Mouse (Mus musculus): ENCODE measurements around the gene Kdsr. TPM values are rescaled to one million over a fixed set of nuclear protein-coding genes. Genes with fewer than 3 reads are reported as not detected.

The Kdsr gene
- polyA plus RNA-seq, 1 experiment from 2014 or later, result 7.2 TPM

GRCm38 (mm10) chr1:106760750-106761149 lies 1.2 kb upstream of the Kdsr start:
- Histone ChIP-seq H3K4me3 (no peak overlapping the region), H3K4me1 (peaks cover 16% of the 10 kb centered on the region), H3K36me3 (peaks cover 14% of the 10 kb centered on the region), H3K27me3 (ENCODE audit: low read depth, poor library complexity, severe bottlenecking) (no peaks in the 10 kb centered on the region), H3K9me3 (replicated peaks) (no peaks in the 10 kb centered on the region), H3K27ac (replicated peaks) (no peak overlapping the region)
- DNase-seq (ENCODE audit: low spot score), result no peak
- WGBS, result 83% methylated on average over 3 of the region's 3 CpGs

GRCm38 (mm10) chr1:106758734-106759571 lies 574 bp downstream of the Kdsr start:
- peak; percentile 19 for DNase-seq (ENCODE audit: low spot score)
- peak overlapping the region; percentile 86 for H3K27ac ChIP-seq (replicated peaks)
- 2% methylated on average over 34 of the region's 34 CpGs for WGBS

GRCm38 (mm10) chr1:106756633-106757032 lies 2.9 kb downstream of the Kdsr start:
- H3K27me3 ChIP-seq (ENCODE audit: low read depth, poor library complexity, severe bottlenecking), result no peaks in the 10 kb centered on the region
- H3K4me1 ChIP-seq, result peaks cover 16% of the 10 kb centered on the region
- H3K36me3 ChIP-seq, result peaks cover 8% of the 10 kb centered on the region; the same call in 1 of the 2 replicates
- H3K27ac ChIP-seq (replicated peaks), result no peak overlapping the region
- H3K4me3 ChIP-seq, result no peak overlapping the region
- H3K9me3 ChIP-seq (replicated peaks), result no peaks in the 10 kb centered on the region
- no peak for DNase-seq (ENCODE audit: low spot score)
- WGBS, result 87% methylated on average over 4 of the region's 4 CpGs

More at GRCm38 (mm10) chr1:106758734-106759571, 574 bp downstream of the Kdsr start:
- Histone ChIP-seq H3K27me3 (ENCODE audit: low read depth, poor library complexity, severe bottlenecking) (no peaks in the 10 kb centered on the region), H3K4me1 (peaks cover 16% of the 10 kb centered on the region), H3K36me3 (peaks cover 6% of the 10 kb centered on the region; the same call in 1 of the 2 replicates), H3K4me3 (peak overlapping the region; percentile 63), H3K9me3 (replicated peaks) (no peaks in the 10 kb centered on the region)

- no peaks in the 10 kb centered on the region for H3K4me1 ChIP-seq
- H3K9me3 ChIP-seq (replicated peaks), result no peaks in the 10 kb centered on the region
- no peaks in the 10 kb centered on the region for H3K27me3 ChIP-seq (ENCODE audit: low read depth, poor library complexity, severe bottlenecking)
- H3K36me3 ChIP-seq, result peaks cover 18% of the 10 kb centered on the region
- no peak overlapping the region for H3K4me3 ChIP-seq
- no peak overlapping the region for H3K27ac ChIP-seq (replicated peaks)
- 95% methylated on average over 5 of the region's 5 CpGs for WGBS
- no peak for DNase-seq (ENCODE audit: low spot score)
Measured at GRCm38 (mm10) chr1:106752013-106752412, 7.5 kb downstream of the Kdsr start.

GRCm38 (mm10) chr1:106750656-106751055 lies 8.9 kb downstream of the Kdsr start:
- peaks cover 28% of the 10 kb centered on the region for H3K36me3 ChIP-seq
- DNase-seq (ENCODE audit: low spot score), result no peak
- no peaks in the 10 kb centered on the region for H3K27me3 ChIP-seq (ENCODE audit: low read depth, poor library complexity, severe bottlenecking)
- WGBS, result 83% methylated on average over 1 of the region's 1 CpGs
- no peaks in the 10 kb centered on the region for H3K9me3 ChIP-seq (replicated peaks)
- no peak overlapping the region for H3K27ac ChIP-seq (replicated peaks)
- H3K4me1 ChIP-seq, result no peaks in the 10 kb centered on the region
- no peak overlapping the region for H3K4me3 ChIP-seq

GRCm38 (mm10) chr1:106748555-106749315 lies 10.8 kb downstream of the Kdsr start:
- H3K4me3 ChIP-seq, result no peak overlapping the region
- WGBS, result 89% methylated on average over 6 of the region's 6 CpGs
- H3K27ac ChIP-seq (replicated peaks), result no peak overlapping the region
- H3K4me1 ChIP-seq, result no peaks in the 10 kb centered on the region
- DNase-seq (ENCODE audit: low spot score), result no peak
- H3K9me3 ChIP-seq (replicated peaks), result no peaks in the 10 kb centered on the region
- no peaks in the 10 kb centered on the region for H3K27me3 ChIP-seq (ENCODE audit: low read depth, poor library complexity, severe bottlenecking)
- H3K36me3 ChIP-seq, result peaks cover 22% of the 10 kb centered on the region

GRCm38 (mm10) chr1:106742980-106743379 lies 16.5 kb downstream of the Kdsr start:
- H3K27ac ChIP-seq (replicated peaks), result no peak overlapping the region
- H3K27me3 ChIP-seq (ENCODE audit: low read depth, poor library complexity, severe bottlenecking), result no peaks in the 10 kb centered on the region
- H3K36me3 ChIP-seq, result peaks cover 26% of the 10 kb centered on the region
- DNase-seq (ENCODE audit: low spot score), result no peak
- H3K4me1 ChIP-seq, result no peaks in the 10 kb centered on the region
- H3K4me3 ChIP-seq, result no peak overlapping the region
- no peaks in the 10 kb centered on the region for H3K9me3 ChIP-seq (replicated peaks)
- 93% methylated on average over 6 of the region's 6 CpGs for WGBS

- 92% methylated on average over 4 of the region's 4 CpGs for WGBS
- H3K27ac ChIP-seq (replicated peaks), result no peak overlapping the region
Measured at GRCm38 (mm10) chr1:106740735-106741134, 18.8 kb downstream of the Kdsr start.

GRCm38 (mm10) chr1:106739810-106740209 lies 19.7 kb downstream of the Kdsr start:
- H3K9me3 ChIP-seq (replicated peaks), result no peaks in the 10 kb centered on the region
- 0 out of 2 replicates have a peak, but pooled peaks cover 9% of the 10 kb centered on the region for H3K36me3 ChIP-seq
- H3K27me3 ChIP-seq (ENCODE audit: low read depth, poor library complexity, severe bottlenecking), result no peaks in the 10 kb centered on the region
- H3K4me3 ChIP-seq, result no peak overlapping the region
- WGBS, result 94% methylated on average over 5 of the region's 5 CpGs
- no peak overlapping the region for H3K27ac ChIP-seq (replicated peaks)
- no peak for DNase-seq (ENCODE audit: low spot score)
- no peaks in the 10 kb centered on the region for H3K4me1 ChIP-seq

More at GRCm38 (mm10) chr1:106740735-106741134, 18.8 kb downstream of the Kdsr start:
- H3K36me3 ChIP-seq, result 0 out of 2 replicates have a peak, but pooled peaks cover 9% of the 10 kb centered on the region
- H3K4me3 ChIP-seq, result no peak overlapping the region
- H3K9me3 ChIP-seq (replicated peaks), result no peaks in the 10 kb centered on the region
- no peaks in the 10 kb centered on the region for H3K4me1 ChIP-seq
- DNase-seq (ENCODE audit: low spot score), result no peak
- H3K27me3 ChIP-seq (ENCODE audit: low read depth, poor library complexity, severe bottlenecking), result no peaks in the 10 kb centered on the region

- Histone ChIP-seq H3K4me3 (no peak overlapping the region), H3K4me1 (no peaks in the 10 kb centered on the region), H3K9me3 (replicated peaks) (no peaks in the 10 kb centered on the region), H3K27me3 (ENCODE audit: low read depth, poor library complexity, severe bottlenecking) (no peaks in the 10 kb centered on the region), H3K27ac (replicated peaks) (no peak overlapping the region), H3K36me3 (peaks cover 15% of the 10 kb centered on the region)
- 85% methylated on average over 3 of the region's 3 CpGs for WGBS
- no peak for DNase-seq (ENCODE audit: low spot score)
Measured at GRCm38 (mm10) chr1:106738092-106738491, 21.4 kb downstream of the Kdsr start.

- H3K4me3 ChIP-seq, result no peak overlapping the region
- no peak overlapping the region for H3K27ac ChIP-seq (replicated peaks)
- no peaks in the 10 kb centered on the region for H3K27me3 ChIP-seq (ENCODE audit: low read depth, poor library complexity, severe bottlenecking)
- no peaks in the 10 kb centered on the region for H3K4me1 ChIP-seq
- H3K9me3 ChIP-seq (replicated peaks), result no peaks in the 10 kb centered on the region
- WGBS, result 91% methylated on average over 8 of the region's 8 CpGs
- DNase-seq (ENCODE audit: low spot score), result no peak
- peaks cover 12% of the 10 kb centered on the region for H3K36me3 ChIP-seq
Measured at GRCm38 (mm10) chr1:106736211-106736610, 23.3 kb downstream of the Kdsr start.

GRCm38 (mm10) chr1:106735586-106735985 lies 23.9 kb downstream of the Kdsr start:
- peaks cover 10% of the 10 kb centered on the region for H3K36me3 ChIP-seq
- 64% methylated on average over 2 of the region's 2 CpGs for WGBS
- DNase-seq (ENCODE audit: low spot score), result peak; percentile 48

More at GRCm38 (mm10) chr1:106735586-106735985, 23.9 kb downstream of the Kdsr start:
- Histone ChIP-seq H3K4me1 (no peaks in the 10 kb centered on the region), H3K4me3 (no peak overlapping the region), H3K27ac (replicated peaks) (no peak overlapping the region), H3K9me3 (replicated peaks) (no peaks in the 10 kb centered on the region), H3K27me3 (ENCODE audit: low read depth, poor library complexity, severe bottlenecking) (no peaks in the 10 kb centered on the region)
